In genomic region chr11:114989793-114990192, GRCm38 (mm10) we compare ENCODE assay signal across 22 mouse cellular contexts. TPM values are rescaled to one million over a fixed set of nuclear protein-coding genes. Genes with fewer than 3 reads are reported as not detected.
DNase-seq lines count a peak whose midpoint lies in the region; ATAC-seq and TF ChIP-seq lines count a peak whose summit lies in the region.
"Had no signal": no experiment of that assay in that cellular context is flagged by ENCODE, and none has a peak within 500 bp of the region (broad histone marks: within the 10 kb centered on the region; RNA-seq: fewer than 3 reads in every experiment).

Cd300ld (minus strand) TSS chr11:114989922.

- H3K4me1 ChIP-seq in lung, postnatal 0 days (ENCODE audit: insufficient read depth, low read depth, low read length) = no peaks in the 10 kb centered on the region
- H3K4me1 ChIP-seq in bone marrow macrophage, adult 2 months (ENCODE audit: control insufficient read depth, insufficient read depth, low read length) = peaks cover 34% of the 10 kb centered on the region
- H3K4me1 ChIP-seq: embryonic facial prominence, embryonic 10.5 days; heart, embryonic 12.5 days; hindbrain, embryonic 12.5 days had no signal

- TF ChIP-seq POLR2A in bone marrow macrophage, adult 2 months (IDR thresholded peaks at IDR 0.05; ENCODE audit: borderline replicate concordance, low read depth, low read length) = no peak

- H3K27me3 ChIP-seq in lung, postnatal 0 days (replicated peaks; ENCODE audit: insufficient read depth, low read length) = no peaks in the 10 kb centered on the region
- H3K27me3 ChIP-seq: heart, embryonic 12.5 days; hindbrain, embryonic 12.5 days had no signal

- H3K4me3 ChIP-seq in lung, postnatal 0 days (ENCODE audit: low read depth, low read length) = no peak within 1 kb of the TSS
- H3K4me3 ChIP-seq in bone marrow macrophage, adult 2 months (ENCODE audit: insufficient read depth, low read length) = peak within 1 kb of the TSS; percentile 52
- H3K4me3 ChIP-seq: embryonic facial prominence, embryonic 10.5 days; gastrocnemius, adult 2 months; heart, embryonic 12.5 days; hindbrain, embryonic 12.5 days had no signal

- no peak within 1 kb of the TSS for H3K27ac ChIP-seq in lung, postnatal 0 days (ENCODE audit: low read length)
- peak within 1 kb of the TSS; percentile 84 for H3K27ac ChIP-seq in bone marrow macrophage, adult 2 months (ENCODE audit: insufficient read depth, low read depth, low read length)
- H3K27ac ChIP-seq: embryonic facial prominence, embryonic 10.5 days; gastrocnemius, adult 2 months; hindbrain, embryonic 12.5 days had no signal

- no peak within 1 kb of the TSS for H3K4me2 ChIP-seq in lung, postnatal 0 days (replicated peaks; ENCODE audit: low read depth, low read length)
- H3K4me2 ChIP-seq: heart, embryonic 12.5 days; hindbrain, embryonic 12.5 days had no signal

- no peaks in the 10 kb centered on the region for H3K36me3 ChIP-seq in lung, postnatal 0 days (ENCODE audit: insufficient read depth, low read length)
- H3K36me3 ChIP-seq: embryonic facial prominence, embryonic 10.5 days; heart, embryonic 12.5 days; hindbrain, embryonic 12.5 days had no signal

- no peak for TF ChIP-seq EP300 in lung, postnatal 0 days (IDR thresholded peaks at IDR 0.05)

- no peak for TF ChIP-seq CTCF in lung, postnatal 0 days (IDR thresholded peaks at IDR 0.05)
- TF ChIP-seq CTCF in bone marrow macrophage, adult 2 months (IDR thresholded peaks at IDR 0.05; ENCODE audit: low read depth, low read length) = no peak

- WGBS in lung, postnatal 0 days = 62% methylated on average over 4 of the region's 4 CpGs

- no peaks in the 10 kb centered on the region for H3K9me3 ChIP-seq in lung, postnatal 0 days (ENCODE audit: low read length)
- H3K9me3 ChIP-seq: embryonic facial prominence, embryonic 10.5 days; heart, embryonic 12.5 days; hindbrain, embryonic 12.5 days had no signal

- no peak for ATAC-seq in lung, postnatal 0 days
- peak; percentile 93 for ATAC-seq in megakaryocyte, adult 5-6 weeks (ENCODE audit: poor library complexity, severe bottlenecking)
- ATAC-seq in neutrophil, adult 5-6 weeks (ENCODE audit: extremely low read depth, insufficient number of reproducible peaks, low FRiP score, poor library complexity, severe bottlenecking) = peak; percentile 56; the same call in 1 of the 2 replicates
- ATAC-seq in activated CD4-positive, CD25-positive, alpha-beta regulatory T cell, adult 4 months = no peak
- ATAC-seq: CD4-positive, CD25-positive, alpha-beta regulatory T cell, adult 4 months; forebrain, embryonic 14.5 days; hindbrain, embryonic 16.5 days; inflammation-experienced regulatory T-cells, adult 6 months had no signal

- H3K9ac ChIP-seq in lung, postnatal 0 days (replicated peaks; ENCODE audit: low read depth) = no peak within 1 kb of the TSS
- H3K9ac ChIP-seq: heart, embryonic 12.5 days; hindbrain, embryonic 12.5 days had no signal

- peak; percentile 22 for DNase-seq in lung, postnatal 0 days (ENCODE audit: low spot score)
- no peak for DNase-seq in lung, postnatal 4 days
- DNase-seq in cerebellum, postnatal 36 days = no peak
- DNase-seq in layer of hippocampus, postnatal 25 days (ENCODE audit: extremely low spot score in 1 of 2, low spot score in 1 of 2) = no peak
- DNase-seq: adrenal gland, postnatal 14 days; B cell, adult 2 months; cerebellum, adult 11-12 months; cerebellum, adult 9-11 months; gastrocnemius, adult 2 months; gastrocnemius, postnatal 25 days had no signal

RNA-seq across cellular contexts. Expression of gene Cd300ld, which starts in this region (rescaled TPM):
- 0.92 and 1.0 TPM in 2 replicates for polyA plus RNA-seq in lung, postnatal 0 days (2015; fragmentation: Nextera tagmentation; extraction: Ambion mirVana)
- 112 and 116 TPM in 2 replicates for polyA plus RNA-seq in bone marrow macrophage, adult 2 months (2012; ENCODE audit: insufficient read depth, insufficient read length, missing spikeins)
- total RNA-seq in megakaryocyte, adult 5-6 weeks (2015) = 28.7 and 33.7 TPM in 2 replicates
- total RNA-seq in megakaryocyte, adult 5-6 weeks (2017) = 28.9 and 30.5 TPM in 2 replicates
- total RNA-seq in neutrophil, adult 5-6 weeks (2017) = 339 and 374 TPM in 2 replicates
- under 1 TPM; 0.44 to 0.69 TPM for polyA plus RNA-seq in activated CD4-positive, CD25-positive, alpha-beta regulatory T cell, adult 4 months (2017; shearing (Covaris generic))
- not detected for total RNA-seq in layer of hippocampus, postnatal 25 days (2021)
- total RNA-seq: MEL had no signal
- polyA plus RNA-seq: CD4-positive, CD25-positive, alpha-beta regulatory T cell, adult 4 months; forebrain, embryonic 14.5 days; heart, embryonic 12.5 days; hindbrain, embryonic 16.5 days had no signal

Comparison
In these comparisons a context has a peak if more than half of its experiments do, and no peak if none do; other contexts are left out.
1. RNA of gene Cd300ld (total RNA-seq): 339 to 374 TPM in neutrophil, adult 5-6 weeks and 28.7 to 33.7 TPM in megakaryocyte, adult 5-6 weeks; not detected in layer of hippocampus, postnatal 25 days; every median in the first group is over 10 times any median in the second.
2. RNA of gene Cd300ld (polyA plus RNA-seq): 112 to 116 TPM in bone marrow macrophage, adult 2 months; 0.92 to 1.0 TPM in lung, postnatal 0 days and 0.44 to 0.69 TPM in activated CD4-positive, CD25-positive, alpha-beta regulatory T cell, adult 4 months; every median in the first group is over 10 times any median in the second.
3. ATAC-seq: peak in megakaryocyte, adult 5-6 weeks (single experiment) and neutrophil, adult 5-6 weeks (single experiment); none in lung, postnatal 0 days (single experiment) and activated CD4-positive, CD25-positive, alpha-beta regulatory T cell, adult 4 months (single experiment).